Mouse (Mus musculus): ENCODE measurements around the gene Zmat3. TPM values are rescaled to one million over a fixed set of nuclear protein-coding genes. Genes with fewer than 3 reads are reported as not detected.

Gene Zmat3
- total RNA-seq, 1 experiment from 2014 or later = 1.2 TPM

DNA sequence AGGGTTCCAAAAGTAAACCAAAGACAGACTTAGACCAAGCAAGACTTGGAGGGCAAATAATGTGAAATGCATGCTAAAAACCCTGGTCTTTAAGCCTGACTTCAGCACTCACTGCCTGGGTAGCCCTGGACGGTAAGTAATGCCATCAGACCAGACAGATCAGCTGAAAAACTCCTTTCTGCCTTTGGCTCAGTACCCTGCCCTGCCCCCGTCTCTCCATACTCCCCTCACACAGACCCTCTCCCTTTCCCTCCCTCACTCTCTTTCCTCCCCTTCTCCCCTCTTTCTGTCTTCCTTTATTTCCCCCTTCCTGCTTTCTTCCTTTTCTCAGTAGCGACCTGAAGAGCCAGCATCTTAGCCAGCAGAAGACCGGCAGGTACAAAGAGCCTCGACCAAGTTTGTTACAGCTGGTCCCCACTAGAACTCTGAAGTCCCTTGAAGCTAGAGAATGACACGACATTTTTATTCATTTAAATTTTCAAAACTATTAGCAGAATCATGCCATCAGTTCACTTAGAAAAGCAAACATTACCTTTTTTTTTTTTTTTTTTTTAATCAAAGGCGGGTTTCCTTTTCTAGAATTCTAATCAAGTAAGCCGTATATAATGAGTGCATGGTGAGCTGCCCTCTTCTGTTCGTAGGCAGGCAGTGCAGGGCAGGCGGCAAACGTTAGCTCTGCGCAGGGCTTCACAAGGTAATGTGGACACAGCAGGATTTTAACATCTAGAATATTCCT lies 48.5 kb downstream of the Zmat3 start:
- no peak for ATAC-seq (replicated peaks; ENCODE audit: insufficient number of reproducible peaks, low FRiP score, low TSS enrichment, poor library complexity, severe bottlenecking)

DNA sequence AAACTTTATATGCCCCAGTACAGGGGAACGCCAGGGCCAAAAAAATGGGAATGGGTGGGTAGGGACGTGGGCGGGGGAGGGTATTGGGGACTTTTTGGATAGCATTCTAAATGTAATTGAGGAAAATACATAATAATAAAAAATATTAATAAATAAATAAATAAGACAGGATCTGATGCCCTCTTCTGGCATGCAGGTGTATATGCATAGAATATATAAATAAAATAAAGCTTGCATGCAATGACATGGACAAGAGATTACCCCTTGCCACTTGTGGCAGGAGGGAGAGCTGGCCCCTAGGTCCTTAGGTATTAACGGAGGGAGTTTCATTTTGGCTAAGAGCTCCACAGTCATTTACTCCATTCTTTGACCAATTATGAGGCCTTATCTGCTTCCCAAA lies 51.1 kb downstream of the Zmat3 start:
- ATAC-seq (replicated peaks; ENCODE audit: insufficient number of reproducible peaks, low FRiP score, low TSS enrichment, poor library complexity, severe bottlenecking) = no peak

DNA sequence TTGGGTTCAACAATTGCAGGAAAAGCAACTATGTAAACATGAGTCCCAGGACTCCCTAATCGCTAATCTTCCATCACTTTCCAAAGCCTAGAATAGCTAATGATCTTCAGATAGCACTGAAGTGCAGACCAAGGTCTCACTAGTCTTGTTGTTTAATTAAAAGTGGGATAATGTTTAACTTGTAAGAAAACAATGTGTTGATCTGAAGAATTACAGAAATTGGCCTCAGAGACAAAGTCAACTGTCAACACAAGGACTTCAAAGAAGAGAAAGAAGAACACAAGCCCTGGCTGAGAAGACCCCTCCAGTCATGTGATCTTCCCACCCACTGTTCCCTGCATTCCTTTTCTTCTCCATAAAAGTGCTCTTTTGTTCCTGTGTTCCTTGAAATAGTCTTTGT lies 61.6 kb downstream of the Zmat3 start:
- ATAC-seq (replicated peaks; ENCODE audit: insufficient number of reproducible peaks, low FRiP score, low TSS enrichment, poor library complexity, severe bottlenecking) = no peak

DNA sequence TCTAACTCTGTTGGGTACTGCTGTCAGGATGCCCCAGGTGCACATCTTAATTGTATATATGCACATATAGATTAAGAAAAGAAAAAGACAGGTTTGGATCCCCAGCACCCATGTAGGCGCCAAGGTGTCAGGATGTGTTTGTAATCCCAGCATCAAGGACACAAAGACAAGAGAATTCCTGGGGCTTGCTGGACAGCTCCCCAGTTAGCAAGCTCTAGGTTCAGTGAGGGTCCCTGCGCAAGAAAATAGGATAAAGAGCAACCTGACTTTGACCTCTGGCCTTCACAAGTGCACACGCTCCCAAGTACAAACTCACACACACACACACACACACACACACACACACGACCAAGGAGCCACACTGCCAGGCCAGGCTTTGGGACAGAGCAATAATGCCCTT lies 73.8 kb downstream of the Zmat3 start:
- ATAC-seq (replicated peaks; ENCODE audit: insufficient number of reproducible peaks, low FRiP score, low TSS enrichment, poor library complexity, severe bottlenecking) = no peak

Other genes with a start within 250 kb of the Zmat3 start
- 43.9 to 60.4 TPM (median 50.6 TPM) in 3 replicates for gene Pik3ca, start 31.7 kb upstream of the Zmat3 start, total RNA-seq (2017)
- not detected in 3 replicates for gene Kcnmb3, start 126.2 kb upstream of the Zmat3 start, total RNA-seq (2017)
- gene Zfp639, start 144.2 kb upstream of the Zmat3 start, total RNA-seq (2017) = 69.7 to 107 TPM (median 74.3 TPM) in 3 replicates
- gene Mfn1, start 163.5 kb upstream of the Zmat3 start, total RNA-seq (2017) = 19.1 to 84.2 TPM (median 54.6 TPM) in 3 replicates

Data from monocyte, adult 5-6 weeks (primary cell).